Comparison of ENCODE assay signal across 18 mouse cellular contexts in genomic region chr1:163289131-163289530, GRCm38 (mm10). TPM values are rescaled to one million over a fixed set of nuclear protein-coding genes. Genes with fewer than 3 reads are reported as not detected.
"Had no signal": no experiment of that assay in that cellular context is flagged by ENCODE, and none has a peak within 500 bp of the region (broad histone marks: within the 10 kb centered on the region; RNA-seq: fewer than 3 reads in every experiment).

No protein-coding gene starts in this region.

- H3K27ac ChIP-seq: kidney, postnatal 0 days; layer of hippocampus, adult 2 months; limb, embryonic 13.5 days; liver, embryonic 12.5 days; liver, embryonic 15.5 days; lung, embryonic 15.5 days; midbrain, embryonic 10.5 days; midbrain, embryonic 13.5 days had no signal

- H3K9ac ChIP-seq: limb, embryonic 13.5 days; liver, embryonic 12.5 days; liver, embryonic 15.5 days; lung, embryonic 15.5 days; midbrain, embryonic 13.5 days had no signal

- H3K9me3 ChIP-seq: limb, embryonic 13.5 days; liver, embryonic 12.5 days; liver, embryonic 15.5 days; lung, embryonic 15.5 days; megakaryocyte, embryonic 14.5 days; midbrain, embryonic 10.5 days; midbrain, embryonic 13.5 days had no signal

- H3K36me3 ChIP-seq: liver, embryonic 12.5 days; liver, embryonic 15.5 days; lung, embryonic 15.5 days; midbrain, embryonic 10.5 days; midbrain, embryonic 13.5 days had no signal

- H3K4me1 ChIP-seq: liver, embryonic 12.5 days; liver, embryonic 15.5 days; midbrain, embryonic 13.5 days had no signal

- DNase-seq: kidney, adult 18-20 months; kidney, postnatal 25 days; layer of hippocampus, adult 9-11 months; liver; lung, adult 18-20 months; lung, postnatal 10 days; lung, postnatal 36 days; thymus, postnatal 25 days had no signal

- H3K4me3 ChIP-seq: layer of hippocampus, adult 2 months; limb, embryonic 13.5 days; liver, embryonic 12.5 days; liver, embryonic 15.5 days; lung, embryonic 15.5 days; megakaryocyte, embryonic 14.5 days; midbrain, embryonic 10.5 days; midbrain, embryonic 13.5 days had no signal

- H3K27me3 ChIP-seq: limb, embryonic 13.5 days; liver, embryonic 12.5 days; liver, embryonic 15.5 days; lung, embryonic 15.5 days; megakaryocyte, embryonic 14.5 days; midbrain, embryonic 13.5 days had no signal

- H3K4me2 ChIP-seq: limb, embryonic 13.5 days; liver, embryonic 12.5 days; liver, embryonic 15.5 days; lung, embryonic 15.5 days; midbrain, embryonic 13.5 days had no signal

- ATAC-seq: inflammation-experienced regulatory T-cells, adult 6 months; liver, embryonic 12.5 days; midbrain, embryonic 13.5 days had no signal

RNA-seq across cellular contexts. Expression of gene Prrx1, which starts 24.4 kb away (rescaled TPM):
- polyA plus RNA-seq: inflammation-experienced regulatory T-cells, adult 6 months had no signal
